Mouse (Mus musculus) leukemia stem cell, adult 10-12 weeks (primary cell): ENCODE measurements around the gene Tle1. TPM values are rescaled to one million over a fixed set of nuclear protein-coding genes. Genes with fewer than 3 reads are reported as not detected.

Experiments
- polyA plus RNA-seq: library from polyadenylated mRNA; stranded (reverse); fragments of >175 nt; gene quantifications from 2 replicates; pipeline ENCODE4 v1.2.3, GENCODE M21; 2012; ENCODE audit warnings: low replicate concordance

Gene Tle1
- polyA plus RNA-seq, result 13.7 and 15.5 TPM in 2 replicates

GRCm38 (mm10) chr4:72200559-72201409, at the start of gene Tle1:
TSS of gene Tle1 (minus strand) at chr4:72200919.

